Mouse (Mus musculus): ENCODE measurements around the gene Vipr1. TPM values are rescaled to one million over a fixed set of nuclear protein-coding genes. Genes with fewer than 3 reads are reported as not detected.

Gene Vipr1
- total RNA-seq, 2 experiments from 2014 or later = 25.2 to 27.2 TPM

DNA sequence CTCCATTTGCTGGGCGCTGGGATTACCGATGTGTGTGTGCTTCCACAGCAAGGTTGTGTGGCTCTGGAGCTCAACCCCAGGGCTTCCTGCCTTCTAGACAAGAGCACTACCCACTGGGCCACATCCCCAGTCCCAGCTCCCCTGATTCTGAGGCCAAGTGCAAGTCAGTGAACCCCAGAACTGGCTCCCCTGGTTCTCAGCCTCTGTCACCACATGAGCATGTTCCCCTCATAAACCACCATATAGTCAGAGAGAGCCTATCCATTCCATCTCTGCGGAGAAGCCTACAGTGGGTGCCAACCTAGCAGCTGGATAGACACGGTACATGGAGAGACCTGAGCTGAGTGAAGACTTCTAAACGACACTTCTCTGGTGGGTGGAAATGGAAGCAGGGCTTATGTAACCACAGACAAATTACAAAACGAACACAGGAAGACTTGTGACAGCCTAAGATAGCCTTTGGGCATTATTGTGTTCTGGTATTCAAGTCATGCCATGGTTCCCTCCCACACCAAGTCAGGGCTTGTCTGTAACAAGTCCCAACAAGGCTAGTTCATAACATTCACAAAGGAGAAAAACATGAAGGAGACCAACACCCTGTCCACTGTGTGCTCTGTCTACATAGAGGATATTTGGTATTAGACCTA lies 63.6 kb downstream of the Vipr1 start:
- DNase-seq (ENCODE audit: low spot score in 2 of 2) = no peak
- intact Hi-C loops (cut with DNase I) = no loop called here

DNA sequence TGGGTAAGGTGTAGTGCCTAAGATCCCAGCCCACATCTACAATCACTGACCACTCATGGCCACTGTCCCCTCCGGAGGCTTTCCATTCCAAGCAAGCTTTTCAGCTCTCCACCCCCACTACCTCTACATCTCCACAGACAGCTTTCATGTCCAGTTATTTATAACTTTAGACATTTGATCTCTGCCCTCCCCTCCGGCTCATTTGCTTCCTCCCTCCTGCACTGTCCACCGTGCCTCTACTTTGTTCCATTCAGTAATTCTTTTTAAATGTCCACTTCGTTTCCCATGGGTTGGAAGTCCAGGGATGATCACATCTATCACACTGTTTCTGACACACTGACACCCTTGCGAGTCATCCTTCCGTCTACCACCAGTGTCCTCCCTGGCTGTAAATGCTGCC lies 65.3 kb downstream of the Vipr1 start:
- intact Hi-C loops (cut with DNase I) = no loop called here
- no peak for DNase-seq (ENCODE audit: low spot score in 2 of 2)

DNA sequence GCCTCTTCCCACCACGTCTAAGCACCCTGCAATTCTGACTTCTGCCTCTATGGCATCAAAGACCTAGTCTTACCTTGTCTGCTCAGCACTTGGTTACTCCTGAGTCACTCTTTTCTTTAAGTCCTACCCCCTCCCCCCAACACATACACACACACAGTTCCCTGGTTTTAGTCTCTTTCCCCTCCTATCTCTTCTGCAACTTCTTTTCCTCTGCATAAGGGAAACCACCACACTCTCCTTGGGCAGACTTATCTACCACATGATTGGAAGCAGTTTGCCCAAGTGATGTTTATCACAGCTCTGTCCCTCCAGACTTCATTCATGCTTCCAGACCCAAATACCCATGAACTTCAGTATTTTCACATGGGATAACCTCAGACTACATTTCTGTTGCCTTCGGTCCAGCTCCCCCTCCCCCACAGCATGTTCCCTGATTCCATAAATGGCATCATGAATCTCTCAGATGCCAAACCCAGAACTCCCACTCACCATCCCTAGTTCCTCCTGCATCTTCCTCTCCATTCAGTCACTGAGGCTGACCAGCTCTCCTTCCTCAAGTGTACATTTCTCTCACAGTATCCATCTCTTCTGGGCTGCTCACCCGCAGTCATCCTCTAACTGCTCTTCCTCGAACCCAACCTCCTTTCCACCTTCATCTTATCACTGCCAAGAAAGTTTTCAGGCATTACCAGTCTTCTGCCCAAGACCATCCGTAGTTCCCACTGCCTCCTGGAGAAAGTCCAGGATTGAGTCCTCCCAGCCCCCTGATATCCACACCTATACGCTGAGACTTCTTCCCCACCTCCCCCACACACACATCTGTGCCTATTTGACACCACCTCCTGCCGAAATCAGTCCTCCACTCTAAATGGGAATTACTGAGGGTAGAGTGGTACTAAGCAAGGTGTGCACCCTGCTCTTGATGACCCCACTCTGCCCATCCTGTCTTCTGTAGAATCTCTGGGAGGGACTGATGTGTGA lies 66.3 kb downstream of the Vipr1 start:
- intact Hi-C loops (cut with DNase I) = no loop called here
- peak in 1 of 2 experiments; percentile 3 for DNase-seq (ENCODE audit: low spot score in 2 of 2)

GRCm38 (mm10) chr9:121709898-121710583 lies 67.5 kb downstream of the Vipr1 start, which contains the start of gene Ss18l2:
TSS of gene Ss18l2 (plus strand) at chr9:121710329.
- peak; percentile 94 to 96 for DNase-seq (ENCODE audit: low spot score in 2 of 2)
- intact Hi-C loops (cut with DNase I) = loop anchor here (1.0 kb wide), 1 partner anchor 9 kb away; the partner anchor contains the start of gene Nktr

DNA sequence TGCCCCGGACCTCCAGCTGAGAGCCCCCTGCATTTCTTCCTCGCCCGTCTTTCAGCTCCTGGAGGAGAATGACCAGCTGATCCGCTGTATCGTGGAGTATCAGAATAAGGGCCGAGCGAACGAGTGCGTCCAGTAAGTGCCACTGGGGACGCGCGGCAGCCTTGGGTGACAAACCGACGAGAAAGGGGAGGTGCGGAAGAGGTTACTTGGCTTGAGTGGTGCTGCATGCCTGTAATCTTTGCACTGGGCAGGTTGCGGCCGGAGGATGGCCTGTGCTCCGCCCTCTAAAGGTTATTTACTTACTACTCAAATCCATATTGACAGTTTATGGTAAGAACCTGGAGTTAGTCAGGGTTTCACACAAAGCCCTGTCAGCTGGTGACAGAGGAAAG lies 68.1 kb downstream of the Vipr1 start:
- no peak for DNase-seq (ENCODE audit: low spot score in 2 of 2)
- intact Hi-C loops (cut with DNase I) = loop anchor here (1.0 kb wide), 1 partner anchor 9 kb away; the partner anchor contains the start of gene Nktr

- intact Hi-C loops (cut with DNase I) = no loop called here
- no peak for DNase-seq (ENCODE audit: low spot score in 2 of 2)
Measured at GRCm38 (mm10) chr9:121717048-121717447, 74.5 kb downstream of the Vipr1 start.

DNA sequence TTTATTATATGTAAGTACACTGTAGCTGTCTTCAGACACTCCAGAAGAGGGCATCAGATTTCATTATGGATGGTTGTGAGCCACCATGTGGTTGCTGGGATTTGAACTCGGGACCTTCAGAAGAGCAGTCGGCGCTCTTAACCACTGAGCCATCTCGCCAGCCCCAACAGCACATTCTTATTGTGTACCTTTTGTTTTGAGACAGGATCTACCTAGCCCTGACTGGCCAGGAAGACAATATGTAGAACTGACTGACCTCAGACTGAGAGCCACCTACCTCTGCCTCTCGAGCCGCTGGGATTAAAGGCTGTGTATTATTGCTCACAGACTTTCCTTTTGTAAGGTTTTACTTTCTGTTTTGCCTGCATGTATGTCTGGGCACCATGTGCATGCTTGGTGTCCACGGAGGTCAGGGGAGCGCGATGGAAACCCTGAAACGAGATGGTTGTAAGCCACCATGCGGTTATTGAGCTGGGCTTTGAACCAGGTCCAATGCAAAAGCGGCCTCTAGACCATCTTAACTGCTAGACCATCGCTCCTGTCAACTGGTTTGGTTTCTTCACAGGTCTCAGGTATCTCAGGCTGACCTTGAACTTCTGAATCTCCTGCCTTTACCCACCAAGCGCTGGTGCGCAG lies 75.7 kb downstream of the Vipr1 start:
- intact Hi-C loops (cut with DNase I) = no loop called here
- no peak for DNase-seq (ENCODE audit: low spot score in 2 of 2)

- intact Hi-C loops (cut with DNase I) = loop anchor here (1.0 kb wide), 1 partner anchor 9 kb away; the partner anchor contains the start of gene Ss18l2
- peak; percentile 97 to 99 for DNase-seq (ENCODE audit: low spot score in 2 of 2)
Measured at GRCm38 (mm10) chr9:121718792-121719318, 76.3 kb downstream of the Vipr1 start, which contains the start of gene Nktr. TSS of gene Nktr (plus strand) at chr9:121719169.

GRCm38 (mm10) chr9:121719347-121720331 lies 77.1 kb downstream of the Vipr1 start:
- peak in 1 of 2 experiments; percentile 19 for DNase-seq (ENCODE audit: low spot score in 2 of 2)
- intact Hi-C loops (cut with DNase I) = loop anchor here (1.0 kb wide), 1 partner anchor 9 kb away; the partner anchor contains the start of gene Ss18l2

Other genes starting within 250 kb of the Vipr1 start
- 100 to 1,000 TPM; 676 to 879 TPM for gene Cck, start 147.0 kb upstream of the Vipr1 start, total RNA-seq (2021)
- gene Lyzl4, start 620 bp upstream of the Vipr1 start, total RNA-seq (2021) = 1 to 10 TPM; 2.0 to 2.1 TPM
- gene Sec22c, start 62.8 kb downstream of the Vipr1 start, total RNA-seq (2021) = 10 to 100 TPM; 26.6 to 26.8 TPM
- 10 to 100 TPM; 84.5 to 84.6 TPM for gene Ss18l2, start 67.6 kb downstream of the Vipr1 start, total RNA-seq (2021)
- 100 to 1,000 TPM in 1 of 2 experiments, 10 to 100 TPM in 1; 73.1 to 147 TPM for gene Nktr, start 76.5 kb downstream of the Vipr1 start, total RNA-seq (2021)
- gene Zfp651, start 116.6 kb downstream of the Vipr1 start, total RNA-seq (2021) = 100 to 1,000 TPM; 111 to 112 TPM
- gene Klhl40, start 134.9 kb downstream of the Vipr1 start, total RNA-seq (2021) = 1 to 10 TPM; 4.9 to 8.8 TPM
- 10 to 100 TPM; 17.2 to 22.2 TPM for gene Hhatl, start 149.8 kb downstream of the Vipr1 start, total RNA-seq (2021)
- gene Ccdc13, start 196.7 kb downstream of the Vipr1 start, total RNA-seq (2021) = 1 to 10 TPM; 5.5 to 5.9 TPM
- gene Higd1a, start 215.6 kb downstream of the Vipr1 start, total RNA-seq (2021) = 10 to 100 TPM; 85.6 to 87.3 TPM